Mouse (Mus musculus): ENCODE measurements around the gene 4933434E20Rik. TPM values are rescaled to one million over a fixed set of nuclear protein-coding genes. Genes with fewer than 3 reads are reported as not detected.

4933434E20Rik gene
- polyA plus RNA-seq, 1 experiment from 2014 or later: 182 TPM

- POLR2A ChIA-PET: interaction anchor here (0.6 to 3.1 kb wide), 7 partner anchors 12 to 340 kb away, joined by 3 to 15 read pairs (median 3); partner anchors contain the start of gene Hax1
- peak; percentile 22 for ATAC-seq
- DNase-seq (ENCODE audit: low read depth, low spot score): no peak
- H3K27me3 ChIP-seq: no peaks in the 10 kb centered on the region
- no peak for TF ChIP-seq CTCF (IDR thresholded peaks at IDR 0.05)
- in situ Hi-C loops (cut with MboI; ENCODE audit: low pct_unique_long_range_greater_than_20kb): loop anchor here (5.0 to 10.0 kb wide), 2 partner anchors 265 to 293 kb away; no protein-coding TSS in a partner anchor
- CTCF ChIA-PET: interaction anchor here (0.8 to 4.6 kb wide), 6 partner anchors 11 to 127 kb away, joined by 3 to 67 read pairs (median 6); no protein-coding TSS in a partner anchor
Observed at GRCm38 (mm10) chr3:90079763-90080497, 28.5 kb downstream of the 4933434E20Rik start.

GRCm38 (mm10) chr3:90080498-90080863 is 29.0 kb downstream of the 4933434E20Rik start:
- in situ Hi-C loops (cut with MboI; ENCODE audit: low pct_unique_long_range_greater_than_20kb): no loop called here
- POLR2A ChIA-PET: interaction anchor here (0.6 to 1.8 kb wide), 4 partner anchors 11 to 340 kb away, joined by 3 to 4 read pairs (median 4); partner anchors contain the start of gene Hax1
- CTCF ChIA-PET: interaction anchor here (0.8 to 2.5 kb wide), 3 partner anchors 13 to 120 kb away, joined by 3 to 8 read pairs (median 4); no protein-coding TSS in a partner anchor
- H3K27me3 ChIP-seq: no peaks in the 10 kb centered on the region
- TF ChIP-seq CTCF (IDR thresholded peaks at IDR 0.05): no peak
- DNase-seq (ENCODE audit: low read depth, low spot score) (no peak), ATAC-seq (no peak)

GRCm38 (mm10) chr3:90081365-90082240 is 30.2 kb downstream of the 4933434E20Rik start:
- ChIA-PET CTCF (interaction anchor here (0.7 to 1.7 kb wide), 4 partner anchors 10 to 75 kb away, joined by 3 to 7 read pairs (median 4); no protein-coding TSS in a partner anchor), POLR2A (interaction anchor here (0.6 to 1.0 kb wide), 2 partner anchors 9 to 690 kb away, joined by 4 to 6 read pairs; no protein-coding TSS in a partner anchor)
- DNase-seq (ENCODE audit: low read depth, low spot score): no peak

GRCm38 (mm10) chr3:90083034-90083433 is 31.6 kb downstream of the 4933434E20Rik start:
- POLR2A ChIA-PET: no interaction called here
- ATAC-seq: no peak
- CTCF ChIA-PET: interaction anchor here (1.3 to 1.4 kb wide), 2 partner anchors 11 to 14 kb away, joined by 4 read pairs; partner anchors contain the start of gene Tpm3
- DNase-seq (ENCODE audit: low read depth, low spot score): no peak
- TF ChIP-seq CTCF (IDR thresholded peaks at IDR 0.05): no peak
- no peaks in the 10 kb centered on the region for H3K27me3 ChIP-seq
- in situ Hi-C loops (cut with MboI; ENCODE audit: low pct_unique_long_range_greater_than_20kb): no loop called here

More at GRCm38 (mm10) chr3:90081365-90082240, 30.2 kb downstream of the 4933434E20Rik start:
- no peaks in the 10 kb centered on the region for H3K27me3 ChIP-seq
- in situ Hi-C loops (cut with MboI; ENCODE audit: low pct_unique_long_range_greater_than_20kb): no loop called here
- no peak for ATAC-seq
- TF ChIP-seq CTCF (IDR thresholded peaks at IDR 0.05): no peak

GRCm38 (mm10) chr3:90083698-90084324 is 32.4 kb downstream of the 4933434E20Rik start:
- in situ Hi-C loops (cut with MboI; ENCODE audit: low pct_unique_long_range_greater_than_20kb): no loop called here
- CTCF ChIA-PET: interaction anchor here (0.9 to 1.4 kb wide), 4 partner anchors 12 to 49 kb away, joined by 3 to 4 read pairs (median 4); partner anchors contain the start of gene Tpm3

GRCm38 (mm10) chr3:90084790-90085189 is 33.4 kb downstream of the 4933434E20Rik start:
- ChIA-PET CTCF (interaction anchor here (1.5 kb wide), 1 partner anchor 20 kb away, joined by 5 read pairs; no protein-coding TSS in a partner anchor), POLR2A (no interaction called here)
- DNase-seq (ENCODE audit: low read depth, low spot score) (no peak), ATAC-seq (no peak)
- in situ Hi-C loops (cut with MboI; ENCODE audit: low pct_unique_long_range_greater_than_20kb): no loop called here
- TF ChIP-seq CTCF (IDR thresholded peaks at IDR 0.05): no peak
- H3K27me3 ChIP-seq: no peaks in the 10 kb centered on the region

More at GRCm38 (mm10) chr3:90083698-90084324, 32.4 kb downstream of the 4933434E20Rik start:
- no peak for DNase-seq (ENCODE audit: low read depth, low spot score)
- POLR2A ChIA-PET: no interaction called here
- TF ChIP-seq CTCF (IDR thresholded peaks at IDR 0.05): no peak
- no peaks in the 10 kb centered on the region for H3K27me3 ChIP-seq
- ATAC-seq: no peak

- in situ Hi-C loops (cut with MboI; ENCODE audit: low pct_unique_long_range_greater_than_20kb): no loop called here
- ATAC-seq (no peak), DNase-seq (ENCODE audit: low read depth, low spot score) (no peak)
- CTCF ChIA-PET: interaction anchor here (1.5 kb wide), 1 partner anchor 20 kb away, joined by 5 read pairs; no protein-coding TSS in a partner anchor
- no peaks in the 10 kb centered on the region for H3K27me3 ChIP-seq
- TF ChIP-seq CTCF (IDR thresholded peaks at IDR 0.05): no peak
- POLR2A ChIA-PET: interaction anchor here (0.6 kb wide), 1 partner anchor 16 kb away, joined by 3 read pairs; no protein-coding TSS in a partner anchor
Observed at GRCm38 (mm10) chr3:90085281-90085680, 33.8 kb downstream of the 4933434E20Rik start.

GRCm38 (mm10) chr3:90086068-90086467 is 34.6 kb downstream of the 4933434E20Rik start:
- POLR2A ChIA-PET: no interaction called here
- no peak for DNase-seq (ENCODE audit: low read depth, low spot score)
- in situ Hi-C loops (cut with MboI; ENCODE audit: low pct_unique_long_range_greater_than_20kb): no loop called here
- no peaks in the 10 kb centered on the region for H3K27me3 ChIP-seq
- CTCF ChIA-PET: interaction anchor here (1.5 kb wide), 1 partner anchor 21 kb away, joined by 5 read pairs; no protein-coding TSS in a partner anchor
- no peak for ATAC-seq
- TF ChIP-seq CTCF (IDR thresholded peaks at IDR 0.05): no peak

GRCm38 (mm10) chr3:90088617-90089016 is 37.2 kb downstream of the 4933434E20Rik start:
- in situ Hi-C loops (cut with MboI; ENCODE audit: low pct_unique_long_range_greater_than_20kb): no loop called here
- ChIA-PET CTCF (interaction anchor here (1.2 to 1.5 kb wide), 3 partner anchors 11 to 23 kb away, joined by 3 to 5 read pairs (median 5); no protein-coding TSS in a partner anchor), POLR2A (no interaction called here)
- ATAC-seq (no peak), DNase-seq (ENCODE audit: low read depth, low spot score) (no peak)
- no peaks in the 10 kb centered on the region for H3K27me3 ChIP-seq
- TF ChIP-seq CTCF (IDR thresholded peaks at IDR 0.05): no peak
